Mouse (Mus musculus) mouse trophoblast stem cell (cell line): ENCODE data around the gene Irak2.
"Not testable (repeated sequence)": the region's sequence is repeated elsewhere in the genome, so short reads cannot be mapped to it uniquely, and the experiment has no call there.

Experiments
- in situ Hi-C, 2 experiments: fragments of 300-500 bp; cut with MseI, MboI; formaldehyde crosslinking; loops; 2 replicates in 1 of 2; 3 replicates in 1 of 2; pipeline ENCODE4 v1.15.1; 2025

The Irak2 gene

GRCm38 (mm10) chr6:113695766-113696355 is 57.6 kb downstream of the Irak2 start:
- in situ Hi-C loops = no loop called here

- in situ Hi-C loops = no loop called here
These were observed 58.4 kb downstream of the Irak2 start, which contains the start of gene Tatdn2 for GRCm38 (mm10) chr6:113696582-113697221. Gene Tatdn2 (plus strand): TSS chr6:113697050.

- in situ Hi-C loops = no loop called here
These were observed 59.2 kb downstream of the Irak2 start for GRCm38 (mm10) chr6:113697222-113698205.

GRCm38 (mm10) chr6:113712718-113713117 is 74.5 kb downstream of the Irak2 start:
- in situ Hi-C loops = no loop called here

- in situ Hi-C loops = not testable (repeated sequence)
These were observed 75.1 kb downstream of the Irak2 start for GRCm38 (mm10) chr6:113713389-113713788.

- in situ Hi-C loops = no loop called here
These were observed 76.0 kb downstream of the Irak2 start for GRCm38 (mm10) chr6:113714276-113714675.

GRCm38 (mm10) chr6:113714797-113715196 is 76.5 kb downstream of the Irak2 start:
- in situ Hi-C loops = no loop called here

- in situ Hi-C loops = no loop called here
These were observed 79.3 kb downstream of the Irak2 start for GRCm38 (mm10) chr6:113717541-113717940.

- in situ Hi-C loops = no loop called here
These were observed 81.6 kb downstream of the Irak2 start, which contains the start of gene Ghrl for GRCm38 (mm10) chr6:113719878-113720277. Gene Ghrl (minus strand): TSS chr6:113719880.

GRCm38 (mm10) chr6:113721061-113721460 is 82.8 kb downstream of the Irak2 start:
- in situ Hi-C loops = no loop called here

- in situ Hi-C loops = no loop called here
These were observed 89.9 kb downstream of the Irak2 start for GRCm38 (mm10) chr6:113728181-113728580.

GRCm38 (mm10) chr6:113731296-113731695 is 93.0 kb downstream of the Irak2 start:
- in situ Hi-C loops = no loop called here

- in situ Hi-C loops = no loop called here
These were observed 99.2 kb downstream of the Irak2 start for GRCm38 (mm10) chr6:113737318-113738046.

GRCm38 (mm10) chr6:113740236-113741217 is 102.3 kb downstream of the Irak2 start, which contains the start of gene Sec13:
Gene Sec13 (minus strand): TSS chr6:113740743.
- in situ Hi-C loops = no loop called here

GRCm38 (mm10) chr6:113741425-113741824 is 103.2 kb downstream of the Irak2 start:
- in situ Hi-C loops = no loop called here

- in situ Hi-C loops = no loop called here
These were observed 104.1 kb downstream of the Irak2 start for GRCm38 (mm10) chr6:113742321-113742720.

- in situ Hi-C loops = no loop called here
These were observed 104.8 kb downstream of the Irak2 start for GRCm38 (mm10) chr6:113743111-113743510.
